Mouse (Mus musculus) heart, embryonic 11.5 days (tissue): Measurements from ENCODE around the gene Iffo2. TPM values are rescaled to one million over a fixed set of nuclear protein-coding genes. Genes with fewer than 3 reads are reported as not detected.

ENCODE experiments used
- ATAC-seq: fragments of 200-750 bp; cut with Nextera tagmentation; replicated peaks from 2 replicates; pipeline ENCODE4 v1.8.0; 2017; ENCODE audit warnings: moderate library complexity; ENCODE audit not compliant: insufficient number of reproducible peaks, low FRiP score, low TSS enrichment
- H3K27ac ChIP-seq: fragments of 300-500 bp; sonication (generic); 2 replicates; pipeline ENCODE4 v1.5.1; 2014; ENCODE audit warnings: mild to moderate bottlenecking, low read depth, low read length
- H3K27me3 ChIP-seq: fragments of 300-500 bp; sonication (generic); 2 replicates; pipeline ENCODE4 v1.6.1; 2014; ENCODE audit warnings: mild to moderate bottlenecking, low read length, mixed read lengths; ENCODE audit not compliant: control insufficient read depth, insufficient read depth
- H3K36me3 ChIP-seq: fragments of 300-500 bp; sonication (generic); 2 replicates; pipeline ENCODE4 v1.6.1; 2014; ENCODE audit warnings: mild to moderate bottlenecking, low read length, moderate library complexity, mixed read lengths; ENCODE audit not compliant: control insufficient read depth, insufficient read depth
- H3K4me1 ChIP-seq: fragments of 300-500 bp; sonication (generic); 2 replicates; pipeline ENCODE4 v1.6.1; 2014; ENCODE audit warnings: low read length; ENCODE audit not compliant: control insufficient read depth, insufficient read depth
- H3K4me2 ChIP-seq: fragments of 300-500 bp; sonication (generic); 2 replicates; pipeline ENCODE4 v1.6.1; 2014; ENCODE audit warnings: mild to moderate bottlenecking, moderate library complexity
- H3K4me3 ChIP-seq: fragments of 300-500 bp; sonication (generic); 2 replicates; pipeline ENCODE4 v1.5.1; 2014; ENCODE audit warnings: low read depth, low read length
- H3K9ac ChIP-seq: fragments of 300-500 bp; sonication (generic); 2 replicates; pipeline ENCODE4 v1.6.1; 2014; ENCODE audit warnings: mild to moderate bottlenecking, low read depth, low read length, moderate library complexity
- H3K9me3 ChIP-seq: fragments of 300-500 bp; sonication (generic); replicated peaks from 2 replicates; pipeline ENCODE4 v1.6.1; 2016; ENCODE audit warnings: low read length; ENCODE audit not compliant: control insufficient read depth
- WGBS: fragments of 180-500 bp; shearing (Covaris S2); extraction: QIAGEN DNeasy Blood & Tissue Kit; methylation state at CpG from one replicate; pipeline ENCODE4 v1.1.7; 2014; ENCODE audit not compliant: insufficient replicate concordance; 5-methylcytosine and 5-hydroxymethylcytosine counted together
- polyA plus RNA-seq: library from polyadenylated mRNA; unstranded; fragments of >200 nt; fragmentation: Nextera tagmentation; extraction: Ambion mirVana; gene quantifications from 2 replicates; pipeline ENCODE4 v1.2.1, GENCODE M21; 2014

Gene Iffo2
- polyA plus RNA-seq, 1 experiment from 2014 or later = 2.7 TPM

- 90% methylated on average over 16 of the region's 16 CpGs for WGBS
- no peaks in the 10 kb centered on the region for H3K9me3 ChIP-seq
- no peak overlapping the region for H3K4me2 ChIP-seq
- peaks cover 42% of the 10 kb centered on the region for H3K27me3 ChIP-seq
- H3K27ac ChIP-seq = no peak overlapping the region
- peaks cover 11% of the 10 kb centered on the region for H3K4me1 ChIP-seq
- no peak for ATAC-seq
- no peak overlapping the region for H3K9ac ChIP-seq
- no peak overlapping the region for H3K4me3 ChIP-seq
- H3K36me3 ChIP-seq = no peaks in the 10 kb centered on the region
These were observed 108.0 kb downstream of the Iffo2 start for GRCm38 (mm10) chr4:139638356-139638755.

- Histone ChIP-seq H3K9ac (no peak overlapping the region), H3K27ac (no peak overlapping the region), H3K9me3 (no peaks in the 10 kb centered on the region), H3K4me3 (no peak overlapping the region), H3K27me3 (peaks cover 43% of the 10 kb centered on the region), H3K4me2 (no peak overlapping the region), H3K36me3 (no peaks in the 10 kb centered on the region), H3K4me1 (peaks cover 11% of the 10 kb centered on the region)
- WGBS = 65% methylated on average over 12 of the region's 12 CpGs
- no peak for ATAC-seq
These were observed 109.5 kb downstream of the Iffo2 start for GRCm38 (mm10) chr4:139639801-139640200.

DNA sequence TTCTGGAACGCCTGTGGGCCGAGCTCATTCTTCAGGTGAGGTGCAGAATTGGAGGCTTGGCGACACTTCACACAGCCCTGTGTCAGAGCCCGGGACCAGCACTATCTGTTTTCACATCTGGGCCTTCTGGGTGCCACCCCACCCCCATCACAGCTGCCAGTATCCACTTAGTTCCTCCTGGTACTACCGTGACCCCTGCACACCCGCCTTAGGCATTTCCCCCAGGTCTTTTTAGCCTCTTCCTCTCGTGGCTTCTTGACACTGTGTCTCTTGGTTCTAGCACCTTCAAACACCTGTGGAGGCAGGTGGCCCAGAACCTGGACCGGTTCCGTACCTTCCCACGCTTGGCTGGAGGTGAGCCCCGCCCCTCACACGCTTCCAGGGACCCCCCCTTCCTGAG, 110.0 kb downstream of the Iffo2 start:
- H3K4me2 ChIP-seq = no peak overlapping the region
- no peak for ATAC-seq
- 71% methylated on average over 12 of the region's 12 CpGs for WGBS
- H3K4me1 ChIP-seq = peaks cover 11% of the 10 kb centered on the region
- no peaks in the 10 kb centered on the region for H3K36me3 ChIP-seq
- peaks cover 43% of the 10 kb centered on the region for H3K27me3 ChIP-seq
- no peaks in the 10 kb centered on the region for H3K9me3 ChIP-seq
- no peak overlapping the region for H3K27ac ChIP-seq
- H3K4me3 ChIP-seq = no peak overlapping the region
- no peak overlapping the region for H3K9ac ChIP-seq

DNA sequence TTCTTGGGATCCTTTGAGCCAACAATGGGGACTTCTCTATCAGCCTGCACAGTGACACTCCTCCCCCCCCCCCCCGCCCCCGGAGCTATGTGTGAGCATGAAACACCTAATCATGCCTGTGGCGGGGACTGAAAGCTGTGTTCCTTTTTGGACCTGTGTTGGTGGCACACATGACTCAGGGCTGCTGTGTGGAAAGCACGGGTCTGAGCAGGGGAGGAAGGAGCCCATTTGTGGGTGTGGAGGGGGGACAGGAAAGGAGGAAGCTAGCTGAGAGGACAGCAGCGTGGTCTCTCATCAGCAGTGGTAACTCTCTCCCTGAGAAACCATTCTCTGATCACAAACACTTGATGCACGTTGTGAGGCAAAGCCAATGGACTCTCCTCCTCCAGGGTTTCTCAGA, 110.4 kb downstream of the Iffo2 start:
- peaks cover 11% of the 10 kb centered on the region for H3K4me1 ChIP-seq
- no peaks in the 10 kb centered on the region for H3K9me3 ChIP-seq
- H3K4me3 ChIP-seq = no peak overlapping the region
- peaks cover 43% of the 10 kb centered on the region for H3K27me3 ChIP-seq
- H3K9ac ChIP-seq = no peak overlapping the region
- no peaks in the 10 kb centered on the region for H3K36me3 ChIP-seq
- WGBS = 49% methylated on average over 6 of the region's 6 CpGs
- no peak for ATAC-seq
- H3K4me2 ChIP-seq = no peak overlapping the region
- no peak overlapping the region for H3K27ac ChIP-seq

GRCm38 (mm10) chr4:139641829-139642425, 111.6 kb downstream of the Iffo2 start:
- ATAC-seq = 0 out of 2 replicates have a peak, but pooled peaks have one; percentile 19
- no peaks in the 10 kb centered on the region for H3K9me3 ChIP-seq
- H3K4me1 ChIP-seq = peaks cover 11% of the 10 kb centered on the region
- H3K4me3 ChIP-seq = peak overlapping the region; percentile 35
- H3K9ac ChIP-seq = peak overlapping the region; percentile 49; the same call in 1 of the 2 replicates
- H3K27me3 ChIP-seq = peaks cover 41% of the 10 kb centered on the region
- H3K4me2 ChIP-seq = peak overlapping the region; percentile 69
- H3K36me3 ChIP-seq = no peaks in the 10 kb centered on the region
- no peak overlapping the region for H3K27ac ChIP-seq
- WGBS = 1% methylated on average over 30 of the region's 30 CpGs

GRCm38 (mm10) chr4:139643972-139644371, 113.6 kb downstream of the Iffo2 start:
- WGBS = 17% methylated on average over 9 of the region's 9 CpGs
- ATAC-seq = no peak
- H3K27me3 ChIP-seq = peaks cover 36% of the 10 kb centered on the region

GRCm38 (mm10) chr4:139646916-139647315, 116.6 kb downstream of the Iffo2 start:
- no peak for ATAC-seq
- Histone ChIP-seq H3K36me3 (peaks cover 7% of the 10 kb centered on the region; the same call in 1 of the 2 replicates), H3K27me3 (peaks cover 20% of the 10 kb centered on the region), H3K4me1 (peaks cover 5% of the 10 kb centered on the region), H3K4me3 (no peak overlapping the region), H3K4me2 (no peak overlapping the region), H3K27ac (no peak overlapping the region), H3K9me3 (no peaks in the 10 kb centered on the region), H3K9ac (no peak overlapping the region)
- 72% methylated on average over 7 of the region's 7 CpGs for WGBS

More at GRCm38 (mm10) chr4:139643972-139644371, 113.6 kb downstream of the Iffo2 start:
- Histone ChIP-seq H3K9ac (no peak overlapping the region), H3K4me2 (no peak overlapping the region), H3K4me3 (no peak overlapping the region), H3K36me3 (peaks cover 7% of the 10 kb centered on the region; the same call in 1 of the 2 replicates), H3K27ac (no peak overlapping the region), H3K4me1 (peaks cover 11% of the 10 kb centered on the region), H3K9me3 (no peaks in the 10 kb centered on the region)

DNA sequence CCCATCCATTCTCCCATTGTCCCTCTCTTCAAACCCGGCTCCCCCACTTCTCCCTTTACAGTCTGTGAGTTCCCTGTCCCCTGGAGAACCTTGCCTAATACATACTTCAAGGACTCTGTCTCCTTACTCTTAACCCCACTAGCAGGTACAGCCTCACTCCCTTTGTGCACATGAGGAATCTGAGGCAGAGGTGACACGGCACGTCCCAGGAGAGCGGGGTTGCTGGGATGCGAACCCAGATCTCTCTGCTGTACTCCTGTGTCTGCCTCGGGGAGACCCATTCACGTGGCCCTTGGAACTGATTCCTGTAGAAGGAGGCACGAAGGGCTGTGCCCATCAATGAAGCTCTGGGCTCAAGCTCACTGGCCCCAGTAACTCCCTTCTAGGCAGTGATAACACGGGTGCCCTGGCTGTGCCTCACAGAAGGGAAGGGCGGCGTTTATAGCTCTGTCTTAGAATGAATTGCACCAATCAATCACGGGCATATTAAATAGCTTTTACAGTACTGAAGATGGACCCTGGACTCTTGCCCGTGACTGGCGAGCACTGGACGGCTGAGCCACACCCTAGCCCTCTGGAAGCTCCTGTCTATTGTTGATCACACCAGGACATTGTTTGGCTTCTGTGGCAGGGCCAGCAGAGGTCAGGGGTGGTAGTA, 119.9 kb downstream of the Iffo2 start:
- no peak for ATAC-seq
- Histone ChIP-seq H3K27ac (no peak overlapping the region), H3K9me3 (no peaks in the 10 kb centered on the region), H3K4me3 (no peak overlapping the region), H3K27me3 (no peaks in the 10 kb centered on the region), H3K4me1 (no peaks in the 10 kb centered on the region), H3K36me3 (peaks cover 7% of the 10 kb centered on the region; the same call in 1 of the 2 replicates), H3K9ac (no peak overlapping the region), H3K4me2 (no peak overlapping the region)
- WGBS = 79% methylated on average over 15 of the region's 15 CpGs
